Mouse (Mus musculus): ENCODE measurements at regions not wholly inside any gene's neighbourhood (a gene's known extent, or its start where the extent isn't known, plus 50 kb on each side); places are given as distances from the start of the nearest gene placed in this dataset.

DNA sequence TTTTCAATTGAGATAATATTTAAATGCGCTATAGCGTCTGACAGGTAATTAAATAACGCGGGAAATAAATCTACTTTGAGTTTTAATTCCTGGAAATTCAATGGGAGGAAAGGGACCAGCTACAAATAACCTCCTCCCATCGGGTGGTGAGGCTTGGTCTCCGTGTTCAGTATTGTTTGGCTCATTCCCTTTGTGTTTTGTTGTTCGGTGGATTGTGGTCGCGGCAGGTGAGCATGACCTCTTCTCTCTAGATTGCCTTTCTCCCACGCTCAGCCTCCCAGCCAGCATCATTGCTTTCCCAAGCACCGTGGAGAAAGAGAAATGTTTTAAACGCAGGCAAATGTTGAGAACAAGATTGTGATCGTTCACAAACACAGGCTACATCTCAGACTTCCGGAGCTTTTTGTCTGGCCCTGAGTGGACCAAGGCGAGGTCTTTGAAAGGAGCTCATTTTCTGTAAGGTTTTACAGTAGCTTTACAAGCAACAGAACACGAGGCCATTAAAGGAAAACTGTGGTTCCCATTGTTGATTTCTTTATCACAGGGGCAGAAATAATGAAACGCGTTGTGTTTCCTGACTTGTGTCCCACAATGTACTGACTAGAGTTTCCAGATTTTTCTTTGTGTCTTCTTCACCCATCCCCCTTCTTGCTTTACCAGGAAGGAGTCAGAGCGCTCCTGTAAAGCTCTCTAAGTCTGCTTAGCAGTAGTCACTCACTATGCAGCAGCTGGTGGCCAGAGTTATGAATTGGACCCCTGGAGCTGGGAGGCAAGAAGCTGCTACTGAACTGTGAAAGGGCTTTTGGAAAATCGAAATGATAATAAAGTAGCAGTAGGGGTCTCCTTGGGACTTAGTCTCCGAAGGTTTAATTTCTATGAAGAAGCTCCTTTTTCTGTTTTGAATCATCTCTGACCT, 337.7 kb downstream of the Galc start:
- TF ChIP-seq POLR2A (IDR thresholded peaks at IDR 0.05; ENCODE audit: low read depth, low read length): no peak
- no peak for TF ChIP-seq CTCF (IDR thresholded peaks at IDR 0.05; ENCODE audit: extremely low read depth, insufficient read length, insufficient replicate concordance, low read depth, low read length)
- H3K4me1 ChIP-seq (ENCODE audit: control insufficient read depth, insufficient read depth, insufficient read length, low read length): no peaks in the 10 kb centered on the region
- WGBS: 68% methylated on average over 21 of the region's 21 CpGs
- no peak overlapping the region for H3K4me3 ChIP-seq (ENCODE audit: low read depth, low read length)
- H3K27me3 ChIP-seq (ENCODE audit: control insufficient read depth, insufficient read depth, low read length): no peaks in the 10 kb centered on the region
- H3K36me3 ChIP-seq (ENCODE audit: control insufficient read depth, insufficient read depth, low read length): no peaks in the 10 kb centered on the region
- H3K27ac ChIP-seq (ENCODE audit: insufficient read depth, low read depth, low read length): no peak overlapping the region

DNA sequence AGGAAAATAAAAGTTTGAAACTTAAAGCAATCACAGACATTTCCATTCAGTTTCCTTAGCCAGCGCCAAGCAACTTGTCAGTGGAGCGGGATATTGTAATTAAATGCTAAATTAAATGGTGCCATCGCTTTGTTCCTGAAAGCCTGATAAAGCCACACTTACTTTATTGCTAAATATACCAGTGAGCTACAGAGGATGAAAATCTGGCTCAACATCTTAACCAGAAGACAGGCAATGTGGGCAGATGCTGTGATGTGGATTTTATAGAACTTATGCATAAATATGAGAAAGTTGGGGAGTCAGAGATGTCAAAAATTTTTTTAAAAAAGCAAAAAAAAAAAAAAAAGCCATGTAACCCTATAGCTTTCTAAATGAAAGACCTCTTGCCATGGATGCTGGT, 340.8 kb downstream of the Galc start:
- Histone ChIP-seq H3K27me3 (ENCODE audit: control insufficient read depth, insufficient read depth, low read length) (no peaks in the 10 kb centered on the region), H3K4me3 (ENCODE audit: low read depth, low read length) (no peak overlapping the region), H3K4me1 (ENCODE audit: control insufficient read depth, insufficient read depth, insufficient read length, low read length) (no peaks in the 10 kb centered on the region), H3K27ac (ENCODE audit: insufficient read depth, low read depth, low read length) (no peak overlapping the region), H3K36me3 (ENCODE audit: control insufficient read depth, insufficient read depth, low read length) (no peaks in the 10 kb centered on the region)
- 92% methylated on average over 3 of the region's 3 CpGs for WGBS
- TF ChIP-seq CTCF (IDR thresholded peaks at IDR 0.05; ENCODE audit: extremely low read depth, insufficient read length, insufficient replicate concordance, low read depth, low read length) (no peak), POLR2A (IDR thresholded peaks at IDR 0.05; ENCODE audit: low read depth, low read length) (no peak)

GRCm38 (mm10) chr12:97915026-97915425, 344.2 kb downstream of the Galc start:
- no peaks in the 10 kb centered on the region for H3K36me3 ChIP-seq (ENCODE audit: control insufficient read depth, insufficient read depth, low read length)
- no peaks in the 10 kb centered on the region for H3K27me3 ChIP-seq (ENCODE audit: control insufficient read depth, insufficient read depth, low read length)
- no peaks in the 10 kb centered on the region for H3K4me1 ChIP-seq (ENCODE audit: control insufficient read depth, insufficient read depth, insufficient read length, low read length)
- H3K4me3 ChIP-seq (ENCODE audit: low read depth, low read length): no peak overlapping the region
- H3K27ac ChIP-seq (ENCODE audit: insufficient read depth, low read depth, low read length): no peak overlapping the region
- no peak for TF ChIP-seq CTCF (IDR thresholded peaks at IDR 0.05; ENCODE audit: extremely low read depth, insufficient read length, insufficient replicate concordance, low read depth, low read length)
- TF ChIP-seq POLR2A (IDR thresholded peaks at IDR 0.05; ENCODE audit: low read depth, low read length): no peak
- WGBS: 79% methylated on average over 4 of the region's 4 CpGs

- Histone ChIP-seq H3K4me3 (ENCODE audit: low read depth, low read length) (no peak overlapping the region), H3K36me3 (ENCODE audit: control insufficient read depth, insufficient read depth, low read length) (no peaks in the 10 kb centered on the region), H3K27ac (ENCODE audit: insufficient read depth, low read depth, low read length) (no peak overlapping the region), H3K4me1 (ENCODE audit: control insufficient read depth, insufficient read depth, insufficient read length, low read length) (no peaks in the 10 kb centered on the region), H3K27me3 (ENCODE audit: control insufficient read depth, insufficient read depth, low read length) (no peaks in the 10 kb centered on the region)
- WGBS: 82% methylated on average over 1 of the region's 1 CpGs
- TF ChIP-seq CTCF (IDR thresholded peaks at IDR 0.05; ENCODE audit: extremely low read depth, insufficient read length, insufficient replicate concordance, low read depth, low read length): no peak
- no peak for TF ChIP-seq POLR2A (IDR thresholded peaks at IDR 0.05; ENCODE audit: low read depth, low read length)
Observed at GRCm38 (mm10) chr12:97912730-97913129, 346.5 kb downstream of the Galc start.

DNA sequence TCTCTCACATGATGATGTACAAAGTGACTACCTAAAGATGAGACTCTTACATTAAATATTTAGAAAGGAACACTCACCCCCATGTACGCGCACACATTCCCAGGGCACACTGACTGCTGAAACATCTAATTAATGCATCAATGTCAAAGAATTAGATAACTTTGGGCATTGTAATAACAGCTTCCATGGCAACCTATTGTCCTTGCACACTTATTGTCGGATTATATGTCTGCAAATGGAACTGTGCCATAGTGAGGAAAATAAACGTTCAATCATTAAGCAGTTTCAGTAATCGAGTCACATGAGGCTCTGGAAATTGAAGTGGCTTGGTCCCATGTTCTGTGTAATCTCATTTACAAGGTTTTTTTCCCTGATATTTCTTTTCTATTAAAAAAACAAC, 360.0 kb downstream of the Galc start:
- Histone ChIP-seq H3K36me3 (ENCODE audit: control insufficient read depth, insufficient read depth, low read length) (no peaks in the 10 kb centered on the region), H3K4me3 (ENCODE audit: low read depth, low read length) (no peak overlapping the region), H3K27me3 (ENCODE audit: control insufficient read depth, insufficient read depth, low read length) (no peaks in the 10 kb centered on the region), H3K4me1 (ENCODE audit: control insufficient read depth, insufficient read depth, insufficient read length, low read length) (no peaks in the 10 kb centered on the region), H3K27ac (ENCODE audit: insufficient read depth, low read depth, low read length) (no peak overlapping the region)
- 79% methylated on average over 5 of the region's 5 CpGs for WGBS
- TF ChIP-seq CTCF (IDR thresholded peaks at IDR 0.05; ENCODE audit: extremely low read depth, insufficient read length, insufficient replicate concordance, low read depth, low read length) (no peak), POLR2A (IDR thresholded peaks at IDR 0.05; ENCODE audit: low read depth, low read length) (no peak)

DNA sequence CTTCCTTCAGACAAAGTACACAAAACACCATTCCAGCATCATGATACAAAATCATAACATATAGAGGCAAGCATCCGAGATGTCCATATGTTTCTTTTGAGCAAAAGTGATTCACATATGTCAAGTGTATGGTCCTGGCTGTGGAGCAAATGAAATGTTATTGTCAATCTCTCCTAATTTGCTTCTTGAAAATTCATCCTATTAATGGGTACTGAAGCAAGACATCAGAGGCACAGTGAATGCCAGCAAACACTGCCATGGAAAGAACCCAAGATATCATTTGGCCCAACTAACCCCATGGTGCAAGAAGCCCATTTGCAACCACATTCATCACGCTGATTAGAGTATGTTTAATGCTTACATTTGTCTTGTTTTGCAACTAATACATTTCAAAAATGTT, 361.1 kb downstream of the Galc start:
- WGBS: 71% methylated on average over 2 of the region's 2 CpGs
- Histone ChIP-seq H3K4me1 (ENCODE audit: control insufficient read depth, insufficient read depth, insufficient read length, low read length) (no peaks in the 10 kb centered on the region), H3K36me3 (ENCODE audit: control insufficient read depth, insufficient read depth, low read length) (no peaks in the 10 kb centered on the region), H3K27me3 (ENCODE audit: control insufficient read depth, insufficient read depth, low read length) (no peaks in the 10 kb centered on the region), H3K4me3 (ENCODE audit: low read depth, low read length) (no peak overlapping the region), H3K27ac (ENCODE audit: insufficient read depth, low read depth, low read length) (no peak overlapping the region)
- no peak for TF ChIP-seq CTCF (IDR thresholded peaks at IDR 0.05; ENCODE audit: extremely low read depth, insufficient read length, insufficient replicate concordance, low read depth, low read length)
- TF ChIP-seq POLR2A (IDR thresholded peaks at IDR 0.05; ENCODE audit: low read depth, low read length): no peak

DNA sequence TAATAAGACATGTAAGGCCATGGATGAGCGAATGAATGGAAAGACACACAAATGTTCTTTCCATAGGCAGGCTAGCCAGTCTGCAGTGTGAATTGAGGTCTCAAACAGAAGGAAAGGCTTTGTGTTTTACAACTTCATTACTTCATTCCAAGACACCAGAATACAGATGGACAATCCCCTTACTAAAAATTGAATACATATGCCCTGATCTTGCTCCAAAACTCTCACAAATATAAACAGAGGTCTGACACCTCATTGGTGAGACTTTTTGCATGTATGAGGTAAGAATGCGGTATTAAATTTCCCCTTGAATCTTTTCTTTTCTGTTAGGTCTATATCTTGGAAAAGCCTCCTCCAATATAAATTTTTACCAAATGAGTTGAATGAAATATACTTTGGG, 363.3 kb downstream of the Galc start:
- H3K27ac ChIP-seq (ENCODE audit: insufficient read depth, low read depth, low read length): no peak overlapping the region
- no peaks in the 10 kb centered on the region for H3K4me1 ChIP-seq (ENCODE audit: control insufficient read depth, insufficient read depth, insufficient read length, low read length)
- no peaks in the 10 kb centered on the region for H3K36me3 ChIP-seq (ENCODE audit: control insufficient read depth, insufficient read depth, low read length)
- H3K4me3 ChIP-seq (ENCODE audit: low read depth, low read length): no peak overlapping the region
- TF ChIP-seq CTCF (IDR thresholded peaks at IDR 0.05; ENCODE audit: extremely low read depth, insufficient read length, insufficient replicate concordance, low read depth, low read length): no peak
- TF ChIP-seq POLR2A (IDR thresholded peaks at IDR 0.05; ENCODE audit: low read depth, low read length): no peak
- 85% methylated on average over 2 of the region's 2 CpGs for WGBS
- no peaks in the 10 kb centered on the region for H3K27me3 ChIP-seq (ENCODE audit: control insufficient read depth, insufficient read depth, low read length)
